Mouse (Mus musculus) activated CD4-positive, CD25-positive, alpha-beta regulatory T cell, adult 4 months (primary cell): ENCODE measurements at regions not wholly inside any gene's neighbourhood (a gene's known extent, or its start where the extent isn't known, plus 50 kb on each side); places are given as distances from the start of the nearest gene placed in this dataset.

Experiments
- ATAC-seq: one replicate; pipeline ENCODE4 v1.8.0; 2017

GRCm38 (mm10) chr12:74518032-74518431 is 201.8 kb upstream of the Gm11042 start:
- no peak for ATAC-seq

DNA sequence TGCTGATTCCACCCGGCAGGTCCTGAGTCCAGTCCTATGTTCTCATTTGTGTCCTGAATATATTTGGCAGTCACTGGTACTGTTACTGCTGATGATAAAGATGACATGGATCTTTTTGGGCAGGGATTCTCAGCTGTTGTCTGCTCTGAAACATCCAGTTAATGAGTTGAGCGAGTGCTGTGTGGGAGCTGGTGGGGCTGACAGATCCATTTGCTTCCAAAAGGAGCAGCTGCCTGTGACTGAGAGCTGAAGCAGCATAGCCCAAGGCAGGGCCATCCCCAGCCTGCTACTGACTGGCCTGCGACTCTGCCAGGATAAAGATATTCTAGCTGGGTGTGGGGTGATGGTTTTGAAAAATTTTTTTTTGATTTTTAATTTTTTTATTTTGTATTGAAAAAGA is 200.3 kb upstream of the Gm11042 start:
- ATAC-seq = no peak

DNA sequence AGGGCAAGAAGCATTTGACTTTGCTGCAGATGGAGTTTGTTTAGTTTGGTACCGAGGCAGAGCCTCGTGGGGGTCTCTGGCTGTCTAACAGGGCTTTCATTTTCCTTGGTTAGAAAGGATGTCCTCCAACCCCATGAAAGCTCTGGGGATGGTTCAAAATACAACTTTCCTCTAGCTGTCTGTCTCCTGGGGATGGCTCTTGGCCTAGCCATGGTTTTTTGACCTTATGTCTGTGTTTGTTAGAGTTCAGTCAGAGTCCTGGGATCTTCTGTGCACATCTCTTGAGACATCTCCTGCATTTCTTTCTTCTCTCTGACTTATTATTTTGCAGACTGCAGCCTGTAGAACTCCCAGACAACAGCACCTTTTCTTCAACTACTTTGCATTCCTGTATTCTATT is 186.6 kb upstream of the Gm11042 start:
- no peak for ATAC-seq

GRCm38 (mm10) chr12:74477619-74478018 is 161.4 kb upstream of the Gm11042 start:
- ATAC-seq = no peak

GRCm38 (mm10) chr12:74474741-74475140 is 158.5 kb upstream of the Gm11042 start:
- no peak for ATAC-seq

- ATAC-seq = no peak
Observed at GRCm38 (mm10) chr12:74458521-74458920, 142.3 kb upstream of the Gm11042 start.

DNA sequence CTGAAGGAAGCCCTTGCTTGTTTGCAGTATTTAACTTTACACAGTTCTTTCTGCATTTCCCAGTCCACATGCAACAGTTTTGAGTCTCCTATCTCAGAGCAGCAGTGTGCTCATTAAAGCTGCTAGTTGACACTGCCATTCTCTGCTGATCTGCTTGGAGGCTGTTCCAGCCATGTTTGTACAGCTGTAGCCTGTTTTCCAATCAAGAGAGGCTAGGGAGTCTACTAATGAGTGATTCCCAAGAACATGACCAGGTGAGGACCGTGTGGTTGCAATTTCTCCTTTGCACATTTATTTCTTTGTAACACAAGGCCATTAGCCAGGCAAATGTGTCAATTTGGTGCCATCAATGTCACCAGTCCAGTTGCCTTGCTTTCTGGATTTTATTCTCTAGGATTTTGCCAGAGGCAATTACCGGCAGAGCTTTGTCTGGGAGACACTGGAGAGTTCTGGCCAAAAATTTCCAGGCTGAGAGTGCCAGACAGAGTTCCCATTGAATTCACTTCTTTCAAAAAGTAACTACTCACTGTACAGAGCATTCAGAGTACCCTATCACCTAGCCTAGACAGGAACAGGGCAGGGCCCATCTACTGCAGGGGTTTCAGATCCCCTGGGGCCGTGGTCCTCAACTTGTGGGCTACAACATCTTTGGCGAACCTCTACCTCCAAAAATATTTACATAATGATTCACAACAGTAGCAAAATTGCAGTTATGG is 136.3 kb upstream of the Gm11042 start:
- ATAC-seq = no peak

GRCm38 (mm10) chr12:74448248-74448647 is 132.1 kb upstream of the Gm11042 start:
- no peak for ATAC-seq

- no peak for ATAC-seq
Observed at GRCm38 (mm10) chr12:74434874-74435273, 118.7 kb upstream of the Gm11042 start.

GRCm38 (mm10) chr12:74414738-74415137 is 98.5 kb upstream of the Gm11042 start:
- no peak for ATAC-seq

DNA sequence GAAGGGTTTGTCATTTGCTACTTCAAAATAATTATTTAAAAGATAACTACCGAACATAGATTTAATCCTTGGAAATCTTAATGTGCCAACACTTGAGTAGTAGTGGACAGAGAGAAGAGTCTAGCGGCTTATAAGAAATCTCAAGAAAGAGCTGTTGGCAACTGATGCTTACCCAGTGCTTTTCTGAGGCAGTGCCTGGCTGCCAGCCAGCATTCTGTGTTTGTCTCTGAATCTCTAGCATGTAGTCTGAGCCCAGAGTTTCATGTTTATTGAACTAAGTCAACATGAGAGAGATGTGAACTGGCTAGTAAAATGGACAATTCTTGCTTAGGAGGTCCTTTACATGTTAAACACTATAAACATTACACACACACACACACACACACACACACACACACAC is 94.3 kb upstream of the Gm11042 start:
- no peak for ATAC-seq

DNA sequence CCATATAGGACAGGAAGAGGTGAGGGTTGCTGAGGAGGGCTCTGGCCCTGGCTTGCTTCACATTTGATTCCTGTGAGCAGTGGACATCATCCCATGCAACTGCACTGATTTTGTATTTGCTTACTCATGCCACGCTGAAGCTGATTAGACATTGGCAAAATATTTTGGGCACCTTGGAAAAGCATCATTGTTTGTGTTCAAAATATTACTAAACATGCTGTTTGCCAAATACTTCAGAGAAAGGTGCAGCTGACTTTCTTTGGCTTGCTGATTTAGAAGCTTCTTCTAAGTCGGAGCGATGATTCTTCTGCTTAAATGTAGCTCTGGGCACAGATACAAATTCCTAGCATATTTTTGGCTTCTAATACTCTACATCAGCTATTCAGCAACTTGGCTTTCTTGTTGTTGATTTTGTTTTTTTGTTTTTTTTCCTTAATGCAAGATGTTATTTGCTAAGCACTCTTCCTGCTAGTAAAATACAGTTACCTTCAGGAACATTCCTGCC is 91.4 kb upstream of the Gm11042 start:
- no peak for ATAC-seq

DNA sequence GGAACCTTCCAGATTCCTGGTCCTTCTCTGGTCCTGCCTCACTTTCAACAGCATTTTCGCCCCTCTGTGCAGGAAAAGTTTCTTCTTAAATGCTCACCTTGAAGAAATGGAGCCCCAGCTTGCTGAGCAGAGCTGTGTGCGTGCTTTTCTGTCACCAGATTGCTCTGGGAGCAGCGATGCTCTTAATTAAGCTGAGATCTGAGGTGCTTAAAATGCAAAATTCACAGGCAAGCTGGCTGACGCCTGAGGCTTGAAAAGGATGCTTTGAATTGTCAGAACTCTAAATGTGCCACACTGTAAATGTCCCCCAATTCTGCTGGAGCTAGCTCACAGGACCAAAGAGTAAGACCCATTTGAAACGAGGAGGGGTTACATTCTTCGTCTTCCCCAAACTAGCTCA is 73.6 kb upstream of the Gm11042 start:
- ATAC-seq = no peak
